Mouse (Mus musculus) forebrain, postnatal 0 days (tissue): ENCODE data around the gene Sned1. TPM values are rescaled to one million over a fixed set of nuclear protein-coding genes. Genes with fewer than 3 reads are reported as not detected.
"Not testable (repeated sequence)": the region's sequence is repeated elsewhere in the genome, so short reads cannot be mapped to it uniquely, and the experiment has no call there.

ENCODE experiments used
- ATAC-seq: fragments of 200-750 bp; cut with Nextera tagmentation; 2 replicates; pipeline ENCODE4 v1.8.0; 2017; ENCODE audit warnings: mild to moderate bottlenecking, moderate library complexity
- DNase-seq: peaks from one replicate; pipeline ENCODE4 v3.0.0-alpha.2; 2015
- H3K27ac ChIP-seq: fragments of 300-500 bp; sonication (generic); 2 replicates; pipeline ENCODE4 v1.5.1; 2014; ENCODE audit warnings: low read depth, mild to moderate bottlenecking, antibody characterized with exemption, low read length, moderate library complexity, mixed read lengths
- H3K27me3 ChIP-seq: fragments of 300-500 bp; sonication (generic); 2 replicates; pipeline ENCODE4 v1.6.1; 2014; ENCODE audit warnings: mild to moderate bottlenecking, low read length, mixed read lengths; ENCODE audit not compliant: insufficient read depth
- H3K36me3 ChIP-seq: fragments of 300-500 bp; sonication (generic); 2 replicates; pipeline ENCODE4 v1.6.1; 2014; ENCODE audit warnings: mild to moderate bottlenecking, moderate library complexity; ENCODE audit not compliant: insufficient read depth
- H3K4me1 ChIP-seq: fragments of 300-500 bp; sonication (generic); 2 replicates; pipeline ENCODE4 v1.6.1; 2014; ENCODE audit warnings: antibody characterized with exemption; ENCODE audit not compliant: insufficient read depth
- H3K4me2 ChIP-seq: fragments of 300-500 bp; sonication (generic); 2 replicates; pipeline ENCODE4 v1.6.1; 2014; ENCODE audit warnings: low read depth, mild to moderate bottlenecking, moderate library complexity
- H3K4me3 ChIP-seq: fragments of 300-500 bp; sonication (generic); 2 replicates; pipeline ENCODE4 v1.5.1; 2014; ENCODE audit warnings: low read depth, low read length, mixed read lengths
- H3K9ac ChIP-seq: fragments of 300-500 bp; sonication (generic); 2 replicates; pipeline ENCODE4 v1.6.1; 2014; ENCODE audit warnings: mild to moderate bottlenecking
- H3K9me3 ChIP-seq: fragments of 300-500 bp; sonication (generic); 2 replicates; pipeline ENCODE4 v1.6.1; 2016; ENCODE audit warnings: low read length
- CTCF ChIP-seq: sonication (generic); IDR thresholded peaks from 2 replicates; pipeline ENCODE4 v1.5.1; 2016; ENCODE audit warnings: antibody characterized with exemption, control low read depth, low read depth
- WGBS: fragments of 180-500 bp; shearing (Covaris S2); extraction: QIAGEN DNeasy Blood & Tissue Kit; methylation state at CpG from one replicate; pipeline ENCODE4 v1.1.7; 2014; 5-methylcytosine and 5-hydroxymethylcytosine counted together
- polyA plus RNA-seq: library from polyadenylated mRNA; unstranded; fragments of >200 nt; fragmentation: Nextera tagmentation; extraction: Ambion mirVana; gene quantifications from 2 replicates; pipeline ENCODE4 v1.2.1, GENCODE M21; 2015
- total RNA-seq: library from RNA; depleted of rRNA; stranded (reverse); fragments of >200 nt; gene quantifications from 2 replicates; pipeline ENCODE4 v1.2.3, GENCODE M21; 2014; rRNA removed

The Sned1 gene
- total RNA-seq (6.2 and 10.6 TPM in 2 replicates), polyA plus RNA-seq (1.1 and 2.8 TPM in 2 replicates)

- H3K9ac ChIP-seq, result peak within 1 kb of the TSS; percentile 53
These were observed at the start of gene Sned1 for GRCm38 (mm10) chr1:93235576-93236544. Gene Sned1 (plus strand): TSS chr1:93235841.

DNA sequence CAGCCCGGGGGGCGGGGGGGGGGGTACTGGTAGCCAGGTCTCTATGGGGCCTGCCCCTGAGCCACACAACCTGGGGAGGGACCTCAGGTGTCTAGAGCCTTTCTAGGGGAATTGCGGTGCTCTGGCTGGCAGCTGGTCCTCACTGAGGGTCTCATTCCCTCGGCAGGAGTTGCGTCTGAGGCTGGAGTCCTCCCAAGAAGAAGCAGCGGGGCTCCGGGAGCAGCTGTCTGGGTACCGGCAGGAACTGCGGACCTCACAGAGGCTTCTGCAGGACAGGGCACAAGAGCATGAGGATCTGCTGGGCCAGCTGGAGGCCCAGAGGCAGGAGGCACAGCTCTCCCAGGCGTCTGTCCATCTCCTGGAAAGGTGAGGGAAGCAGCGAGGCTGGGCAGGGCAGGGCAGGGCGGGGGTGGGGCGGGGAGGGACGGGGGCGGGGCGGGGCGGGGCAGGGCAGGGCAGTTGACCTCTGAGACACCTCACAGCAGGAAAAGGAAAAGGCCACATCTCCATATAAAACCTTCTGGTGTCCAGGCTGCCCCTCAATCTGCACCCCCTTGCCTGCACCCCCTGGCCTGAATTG lies 44.8 kb upstream of the Sned1 start:
- H3K4me1 ChIP-seq, result no peaks in the 10 kb centered on the region
- no peak overlapping the region for H3K27ac ChIP-seq
- no peak for TF ChIP-seq CTCF
- ATAC-seq, result no peak
- no peak for DNase-seq
- H3K4me2 ChIP-seq, result no peak overlapping the region
- no peaks in the 10 kb centered on the region for H3K36me3 ChIP-seq
- H3K27me3 ChIP-seq, result no peaks in the 10 kb centered on the region
- H3K9me3 ChIP-seq, result no peaks in the 10 kb centered on the region
- 13% methylated on average over 12 of the region's 17 CpGs for WGBS
- no peak overlapping the region for H3K4me3 ChIP-seq
- H3K9ac ChIP-seq, result no peak overlapping the region

More at GRCm38 (mm10) chr1:93235576-93236544, at the start of gene Sned1:
- Histone ChIP-seq H3K4me1 (no peaks in the 10 kb centered on the region; the same call in 1 of the 2 replicates), H3K27me3 (0 out of 2 replicates have a peak, but pooled peaks cover 3% of the 10 kb centered on the region), H3K4me2 (peak within 1 kb of the TSS; percentile 100), H3K36me3 (no peaks in the 10 kb centered on the region), H3K4me3 (peak within 1 kb of the TSS; percentile 51), H3K27ac (no peak within 1 kb of the TSS; the same call in 1 of the 2 replicates), H3K9me3 (no peaks in the 10 kb centered on the region)
- ATAC-seq (peak; percentile 78), DNase-seq (peak; percentile 68)
- TF ChIP-seq CTCF, result no peak
- WGBS, result 1% methylated on average over 96 of the region's 100 CpGs

DNA sequence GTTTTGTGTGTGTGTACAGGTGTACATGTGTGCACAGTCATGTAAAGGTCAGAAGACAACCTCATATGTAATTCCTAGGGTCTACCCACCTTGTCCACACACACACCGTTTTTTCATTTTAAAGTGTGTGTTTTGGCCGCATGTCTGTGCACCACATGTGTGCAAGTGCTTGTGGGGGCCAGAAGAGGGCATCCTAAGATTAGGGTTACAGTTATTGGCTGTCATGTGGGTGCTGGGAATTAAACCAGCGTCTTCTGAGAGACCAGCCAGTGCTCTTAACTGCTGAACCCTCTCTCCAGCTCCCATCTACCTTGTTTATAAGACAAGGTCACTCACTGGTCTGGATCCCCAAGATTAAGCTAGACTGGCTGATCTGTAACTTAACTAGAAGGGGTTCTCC lies 40.7 kb upstream of the Sned1 start:
- TF ChIP-seq CTCF, result no peak
- Histone ChIP-seq H3K27ac (no peak overlapping the region), H3K9ac (no peak overlapping the region), H3K4me2 (no peak overlapping the region), H3K9me3 (no peaks in the 10 kb centered on the region), H3K27me3 (no peaks in the 10 kb centered on the region), H3K4me1 (no peaks in the 10 kb centered on the region), H3K4me3 (no peak overlapping the region), H3K36me3 (no peaks in the 10 kb centered on the region)
- ATAC-seq (no peak), DNase-seq (no peak)
- 91% methylated on average over 3 of the region's 3 CpGs for WGBS

GRCm38 (mm10) chr1:93197454-93197853 lies 38.2 kb upstream of the Sned1 start:
- not testable (repeated sequence) for ATAC-seq, H3K4me1 ChIP-seq, H3K27ac ChIP-seq, DNase-seq, H3K9ac ChIP-seq, H3K4me3 ChIP-seq, H3K4me2 ChIP-seq, H3K27me3 ChIP-seq, H3K36me3 ChIP-seq, H3K9me3 ChIP-seq
- 81% methylated on average over 2 of the region's 2 CpGs for WGBS

- H3K9ac ChIP-seq, result no peak overlapping the region
- no peak overlapping the region for H3K4me3 ChIP-seq
- no peaks in the 10 kb centered on the region for H3K27me3 ChIP-seq
- no peak overlapping the region for H3K27ac ChIP-seq
- no peaks in the 10 kb centered on the region for H3K9me3 ChIP-seq
- WGBS, result 80% methylated on average over 3 of the region's 3 CpGs
- no peak for TF ChIP-seq CTCF
- no peak for ATAC-seq
- H3K4me1 ChIP-seq, result no peaks in the 10 kb centered on the region
- no peak overlapping the region for H3K4me2 ChIP-seq
- no peaks in the 10 kb centered on the region for H3K36me3 ChIP-seq
- DNase-seq, result no peak
These were observed 37.7 kb upstream of the Sned1 start for GRCm38 (mm10) chr1:93197916-93198315.

GRCm38 (mm10) chr1:93206277-93206970 lies 29.2 kb upstream of the Sned1 start:
- ATAC-seq, result no peak

More at GRCm38 (mm10) chr1:93206277-93206970, 29.2 kb upstream of the Sned1 start:
- Histone ChIP-seq H3K36me3 (no peaks in the 10 kb centered on the region), H3K4me1 (no peaks in the 10 kb centered on the region; the same call in 1 of the 2 replicates), H3K27me3 (no peaks in the 10 kb centered on the region), H3K9ac (no peak overlapping the region), H3K4me2 (no peak overlapping the region), H3K27ac (no peak overlapping the region), H3K9me3 (no peaks in the 10 kb centered on the region), H3K4me3 (no peak overlapping the region)
- 58% methylated on average over 12 of the region's 12 CpGs for WGBS
- no peak for DNase-seq
- TF ChIP-seq CTCF, result peak; percentile 25; the same call in 1 of the 2 replicates
